Mouse (Mus musculus): Measurements from ENCODE around the gene Emc10.

DNA sequence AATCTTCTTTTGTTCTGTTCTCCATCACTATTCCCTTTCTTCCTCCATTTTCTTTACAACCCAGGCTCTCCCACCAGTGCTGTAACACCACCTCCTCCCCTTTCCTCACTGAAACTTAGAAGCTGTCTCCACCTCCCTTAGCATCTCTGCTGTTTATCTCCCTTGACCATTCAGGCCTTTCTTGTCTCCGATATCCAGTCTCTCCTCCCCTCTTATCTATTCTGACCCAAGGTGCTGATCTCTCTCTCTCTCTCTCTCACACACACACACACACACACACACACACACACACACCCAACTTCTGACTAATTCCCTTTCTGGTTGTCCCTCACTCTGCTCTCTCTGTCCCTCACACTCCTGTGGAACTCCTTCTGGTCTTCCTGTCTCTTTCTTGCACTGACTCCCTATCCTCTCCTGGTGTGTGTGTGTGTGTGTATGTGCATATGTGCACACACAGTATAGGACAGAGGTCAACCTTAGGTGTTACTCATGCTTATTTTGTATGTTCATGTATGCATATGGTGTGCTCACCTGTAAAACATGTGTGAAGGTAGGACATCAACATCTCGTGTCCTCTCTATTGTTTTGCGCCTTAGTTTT lies 13.4 kb downstream of the Emc10 start:
- TF ChIP-seq POLR2A (IDR thresholded peaks at IDR 0.05; ENCODE audit: control insufficient read depth in 1 of 2, insufficient read depth in 1 of 2, low read depth in 1 of 2, low read length in 2 of 2, poor library complexity in 1 of 2), result no peak
- TF ChIP-seq TBP (IDR thresholded peaks at IDR 0.05; ENCODE audit: low read depth, low read length), result no peak
- no peak for TF ChIP-seq NELFE (IDR thresholded peaks at IDR 0.05; ENCODE audit: low read depth, low read length)
- TF ChIP-seq ZC3H11A (IDR thresholded peaks at IDR 0.05; ENCODE audit: low read depth, low read length), result no peak
- no peak for TF ChIP-seq CHD1 (IDR thresholded peaks at IDR 0.05; ENCODE audit: low read depth, low read length)
- no peak for TF ChIP-seq ZNF384 (IDR thresholded peaks at IDR 0.05; ENCODE audit: low read depth, low read length)
- TF ChIP-seq GATA1 (IDR thresholded peaks at IDR 0.05; ENCODE audit: low read depth, low read length), result peak; percentile 85
- no peak for TF ChIP-seq USF2 (IDR thresholded peaks at IDR 0.05; ENCODE audit: borderline replicate concordance in 1 of 2, insufficient read depth in 1 of 2, low read depth in 1 of 2, low read length in 2 of 2)
- TF ChIP-seq CTCF (IDR thresholded peaks at IDR 0.05 in 2 of 3, conservative IDR thresholded peaks at IDR 0.05 in 1 of 3; ENCODE audit: control insufficient read depth in 1 of 3, insufficient read depth in 1 of 3, low read depth in 2 of 3, low read length in 3 of 3, poor library complexity in 1 of 3, severe bottlenecking in 1 of 3), result no peak
- TF ChIP-seq GABPA (IDR thresholded peaks at IDR 0.05; ENCODE audit: low read depth, low read length), result no peak
- TF ChIP-seq EP300 (IDR thresholded peaks at IDR 0.05; ENCODE audit: low read depth in 1 of 2, low read length in 2 of 2), result peak; percentile 71 to 82
